7 mouse cellular contexts compared by ENCODE assay signal in the genomic region with DNA sequence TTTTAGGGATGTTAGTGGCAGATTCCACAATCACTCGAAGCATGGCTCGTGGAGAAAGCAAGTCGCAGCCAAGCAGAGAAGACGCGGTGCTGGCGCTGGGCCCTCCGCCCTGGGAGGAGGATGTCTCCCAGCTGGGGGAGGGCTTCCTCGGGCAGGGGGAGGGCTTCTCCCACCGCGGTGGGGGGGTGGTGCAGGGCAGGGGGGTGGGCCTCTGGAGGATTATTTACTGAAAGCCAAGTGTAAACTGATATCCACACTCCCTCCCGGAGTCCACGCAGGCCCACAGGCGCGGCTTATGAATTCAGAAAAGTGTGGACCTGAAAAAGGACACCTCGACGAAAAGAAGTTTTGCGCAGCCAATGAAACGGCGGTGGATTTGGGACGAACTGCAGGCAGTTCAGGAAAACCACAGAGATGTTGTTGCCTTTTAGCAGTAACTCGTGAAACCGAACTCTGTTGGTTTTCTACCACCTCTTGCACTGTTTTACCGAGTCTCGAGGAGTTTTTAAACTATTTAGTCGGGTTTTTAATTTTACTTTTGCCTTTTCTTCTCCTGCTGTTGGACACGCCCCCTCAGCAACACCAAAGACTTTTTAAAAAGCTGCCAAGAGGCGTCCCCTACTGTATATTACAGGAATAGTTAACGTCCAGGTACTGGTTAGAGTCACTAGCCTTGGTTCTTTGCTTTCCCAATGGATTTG. TPM values are rescaled to one million over a fixed set of nuclear protein-coding genes. Genes with fewer than 3 reads are reported as not detected.
DNase-seq lines count a peak whose midpoint lies in the region; ATAC-seq and TF ChIP-seq lines count a peak whose summit lies in the region.

A gene (minus strand): TSS at position 297 of the 701 bp plus-strand sequence.

- peaks cover 31% of the 10 kb centered on the region for H3K27me3 ChIP-seq in hindbrain, embryonic 12.5 days
- no peaks in the 10 kb centered on the region for H3K27me3 ChIP-seq in limb, embryonic 14.5 days (ENCODE audit: control insufficient read depth, insufficient read depth, low read length)
- H3K27me3 ChIP-seq in midbrain, embryonic 13.5 days, result peaks cover 37% of the 10 kb centered on the region

- DNase-seq in MN1 (ENCODE audit: low spot score), result peak; percentile 12
- DNase-seq in adrenal gland, postnatal 14 days, result peak; percentile 78
- DNase-seq in forelimb bud, embryonic 11.5 days (ENCODE audit: low read depth, low spot score), result peak; percentile 42
- DNase-seq in limb, embryonic 14.5 days (ENCODE audit: low spot score), result peak; percentile 79
- peak; percentile 34 for DNase-seq in thymus, postnatal 0 days (ENCODE audit: low spot score)

- peak within 1 kb of the TSS; percentile 62 for H3K4me2 ChIP-seq in hindbrain, embryonic 12.5 days (replicated peaks)
- H3K4me2 ChIP-seq in limb, embryonic 14.5 days (replicated peaks; ENCODE audit: low read depth, low read length, severe bottlenecking), result peak within 1 kb of the TSS; percentile 79
- H3K4me2 ChIP-seq in midbrain, embryonic 13.5 days (replicated peaks), result peak within 1 kb of the TSS; percentile 60

- TF ChIP-seq POLR2A in limb, embryonic 14.5 days (IDR thresholded peaks at IDR 0.05; ENCODE audit: borderline replicate concordance, extremely low read depth, insufficient read depth, insufficient read length), result no peak

- no peak within 1 kb of the TSS for H3K27ac ChIP-seq in hindbrain, embryonic 12.5 days
- peak within 1 kb of the TSS; percentile 78 for H3K27ac ChIP-seq in limb, embryonic 14.5 days (replicated peaks; ENCODE audit: low read depth, low read length)
- no peak within 1 kb of the TSS for H3K27ac ChIP-seq in midbrain, embryonic 13.5 days

- under 1% methylated on average over 28 of the region's 28 CpGs for WGBS in hindbrain, embryonic 12.5 days
- under 1% methylated on average over 28 of the region's 28 CpGs for WGBS in limb, embryonic 14.5 days
- under 1% methylated on average over 28 of the region's 28 CpGs for WGBS in midbrain, embryonic 13.5 days

- no peak for ATAC-seq in hindbrain, embryonic 12.5 days (ENCODE audit: low FRiP score)
- ATAC-seq in limb, embryonic 14.5 days (ENCODE audit: low FRiP score, low read depth), result peak; percentile 75
- ATAC-seq in midbrain, embryonic 13.5 days, result no peak

- H3K9me3 ChIP-seq in hindbrain, embryonic 12.5 days (replicated peaks), result no peaks in the 10 kb centered on the region
- H3K9me3 ChIP-seq in limb, embryonic 14.5 days (ENCODE audit: control insufficient read depth, low read length), result no peaks in the 10 kb centered on the region
- no peaks in the 10 kb centered on the region for H3K9me3 ChIP-seq in midbrain, embryonic 13.5 days

- H3K4me3 ChIP-seq in hindbrain, embryonic 12.5 days, result peak within 1 kb of the TSS; percentile 33
- H3K4me3 ChIP-seq in limb, embryonic 14.5 days (replicated peaks; ENCODE audit: low read length), result peak within 1 kb of the TSS; percentile 50
- H3K4me3 ChIP-seq in midbrain, embryonic 13.5 days (replicated peaks), result peak within 1 kb of the TSS; percentile 36

- peaks cover 12% of the 10 kb centered on the region for H3K4me1 ChIP-seq in hindbrain, embryonic 12.5 days
- peaks cover 8% of the 10 kb centered on the region for H3K4me1 ChIP-seq in limb, embryonic 14.5 days (ENCODE audit: control insufficient read depth, insufficient read depth, low read length)
- H3K4me1 ChIP-seq in midbrain, embryonic 13.5 days (replicated peaks), result peaks cover 10% of the 10 kb centered on the region

- H3K36me3 ChIP-seq in hindbrain, embryonic 12.5 days, result no peaks in the 10 kb centered on the region
- no peaks in the 10 kb centered on the region for H3K36me3 ChIP-seq in limb, embryonic 14.5 days (ENCODE audit: control insufficient read depth, insufficient read depth, low read length)
- no peaks in the 10 kb centered on the region for H3K36me3 ChIP-seq in midbrain, embryonic 13.5 days

- peak within 1 kb of the TSS; percentile 41; the same call in 1 of the 2 replicates for H3K9ac ChIP-seq in hindbrain, embryonic 12.5 days
- H3K9ac ChIP-seq in limb, embryonic 14.5 days (ENCODE audit: low read depth, low read length, severe bottlenecking), result peak within 1 kb of the TSS; percentile 65
- H3K9ac ChIP-seq in midbrain, embryonic 13.5 days (replicated peaks), result peak within 1 kb of the TSS; percentile 44; the same call in 1 of the 2 replicates

RNA-seq across cellular contexts. Expression of the gene that starts here (rescaled TPM):
- 17.2 and 20.7 TPM in 2 replicates for total RNA-seq in adrenal gland, postnatal 14 days (2021)
- 6.9 and 9.5 TPM in 2 replicates for polyA plus RNA-seq in hindbrain, embryonic 12.5 days (2016; fragmentation: Nextera tagmentation; extraction: Ambion mirVana)
- polyA plus RNA-seq in limb, embryonic 14.5 days (2012; rRNA removed), result 32.8 and 35.9 TPM in 2 replicates
- polyA plus RNA-seq in limb, embryonic 14.5 days (2014; fragmentation: Nextera tagmentation; extraction: Ambion mirVana), result 19.7 and 21.8 TPM in 2 replicates
- 1.3 and 1.6 TPM in 2 replicates for polyA plus RNA-seq in midbrain, embryonic 13.5 days (2015; fragmentation: Nextera tagmentation; extraction: Ambion mirVana)
- 4.1 and 5.1 TPM in 2 replicates for polyA plus RNA-seq in thymus, postnatal 0 days (2015; fragmentation: Nextera tagmentation; extraction: Ambion mirVana)

Comparison
In these comparisons a context has a peak if more than half of its experiments do, and no peak if none do; other contexts are left out.
1. DNase-seq: peak in every context shown above with its lines; median percentile 79 in limb, embryonic 14.5 days; 78 in adrenal gland, postnatal 14 days; 42 in forelimb bud, embryonic 11.5 days; 34 in thymus, postnatal 0 days; 12 in MN1.